Mouse (Mus musculus) naive thymus-derived CD4-positive, alpha-beta T cell, adult 2 months (primary cell): Measurements from ENCODE around the gene Gm11562.

ENCODE experiments used
- DNase-seq: peaks from one replicate; pipeline ENCODE4 v3.0.0-alpha.2; 2011; ENCODE audit warnings: low read depth

The Gm11562 gene

DNA sequence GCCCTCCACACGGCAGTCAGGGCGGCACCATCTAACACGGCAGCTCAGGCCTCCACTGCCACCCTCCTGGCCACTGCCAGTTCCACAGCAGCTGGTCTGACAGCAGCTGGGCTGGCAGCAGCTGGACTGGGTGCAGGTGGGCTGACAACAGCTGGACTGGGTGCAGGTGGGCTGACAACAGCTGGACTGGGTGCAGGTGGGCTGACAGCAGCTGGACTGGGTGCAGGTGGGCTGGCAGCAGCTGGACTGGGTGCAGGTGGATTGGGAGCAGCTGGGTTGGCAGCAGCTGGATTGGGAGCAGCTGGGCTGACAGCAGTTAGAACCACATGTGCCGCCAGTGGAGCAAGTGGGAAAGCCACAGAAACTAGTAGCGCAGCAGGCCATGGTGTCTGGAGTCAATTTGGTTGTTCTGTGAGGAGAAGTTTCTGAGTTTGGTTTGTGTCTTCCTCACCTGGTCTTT is 37.0 kb downstream of the Gm11562 start, which contains the start of gene Krtap1-4:
Gene Krtap1-4, minus strand, starts transcription at position 410 of the 460 bp plus-strand sequence.
- DNase-seq: no peak

GRCm38 (mm10) chr11:99581564-99581963 is 38.7 kb downstream of the Gm11562 start:
- no peak for DNase-seq

DNA sequence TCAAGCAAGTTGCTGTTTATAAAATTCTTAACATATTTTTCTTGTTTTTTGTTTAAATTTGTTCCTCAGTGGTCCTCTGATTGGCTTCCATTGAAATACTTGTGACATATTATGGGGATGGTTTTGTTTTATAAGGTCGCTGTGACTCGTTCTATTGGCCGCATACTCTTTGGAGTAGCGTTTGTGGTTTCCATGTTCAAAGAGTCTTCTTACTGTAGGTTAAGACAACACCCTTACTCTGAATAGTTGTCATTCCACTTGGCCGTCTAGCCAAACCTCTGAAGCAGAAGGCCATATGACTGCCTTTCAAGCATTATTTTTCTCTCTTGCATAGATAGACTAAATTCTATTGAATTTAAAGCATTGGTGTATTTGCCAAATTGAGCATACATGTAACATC is 39.2 kb downstream of the Gm11562 start:
- no peak for DNase-seq

DNA sequence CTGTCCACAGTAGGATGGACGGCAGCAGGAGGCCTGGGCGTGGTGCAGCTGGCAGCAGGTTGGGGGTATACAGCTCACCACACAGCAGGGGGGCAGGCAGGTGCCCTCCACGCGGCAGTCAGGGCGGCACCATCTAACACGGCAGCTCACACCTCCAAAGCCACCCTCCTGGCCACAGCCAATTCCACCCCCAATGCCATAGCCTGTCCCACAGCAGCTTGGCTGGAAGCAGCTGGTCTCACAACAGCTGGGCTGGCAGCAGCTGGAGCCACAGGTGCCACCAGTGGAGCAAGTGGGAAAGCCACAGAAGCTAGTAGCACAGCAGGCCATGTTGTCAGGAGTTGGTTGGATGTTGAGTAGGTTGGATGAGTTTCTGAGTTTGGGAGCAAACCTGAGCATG is 39.6 kb downstream of the Gm11562 start, which contains the start of gene Krtap1-5:
Gene Krtap1-5, minus strand, starts transcription at position 381 of the 400 bp plus-strand sequence.
- DNase-seq: no peak

DNA sequence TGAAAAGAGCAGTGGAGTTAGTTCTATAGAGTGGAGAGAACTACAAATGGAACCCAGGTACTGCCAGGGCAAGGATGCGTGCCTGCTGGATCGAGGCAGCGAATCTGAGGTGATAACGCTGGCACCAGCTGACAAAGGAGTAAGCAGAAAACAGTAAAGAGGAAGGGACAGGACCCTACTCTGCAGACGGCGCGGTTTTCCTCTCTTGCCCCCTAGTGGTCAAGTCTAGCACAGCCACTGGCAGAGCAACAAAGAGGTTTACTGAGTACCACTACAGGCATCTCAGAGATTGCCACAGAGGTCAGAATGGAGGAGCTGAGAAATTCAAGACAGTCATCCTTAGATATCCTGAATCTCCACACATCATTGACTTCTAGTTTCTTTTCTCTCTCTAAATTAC is 46.1 kb downstream of the Gm11562 start:
- DNase-seq: peak; percentile 59

DNA sequence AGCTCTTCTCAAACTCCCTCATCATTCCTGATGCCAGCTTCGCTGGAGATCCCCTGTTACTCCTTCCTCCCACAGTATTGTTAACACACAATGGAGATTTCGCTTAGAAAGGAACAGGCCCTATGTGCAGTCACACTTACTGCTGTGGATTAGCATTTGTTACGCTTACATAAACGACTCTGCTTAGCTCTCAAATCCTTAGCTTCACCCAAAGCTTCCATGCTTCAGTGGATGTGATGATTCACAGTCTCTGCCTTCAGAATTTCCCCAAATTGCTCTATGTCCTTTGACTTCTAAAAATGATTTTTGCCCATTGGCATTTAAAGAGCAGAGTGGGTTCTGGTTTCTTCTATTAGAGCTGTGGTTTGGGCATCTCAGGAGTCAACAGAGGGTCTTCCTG is 47.1 kb downstream of the Gm11562 start:
- no peak for DNase-seq
